In the genomic region with DNA sequence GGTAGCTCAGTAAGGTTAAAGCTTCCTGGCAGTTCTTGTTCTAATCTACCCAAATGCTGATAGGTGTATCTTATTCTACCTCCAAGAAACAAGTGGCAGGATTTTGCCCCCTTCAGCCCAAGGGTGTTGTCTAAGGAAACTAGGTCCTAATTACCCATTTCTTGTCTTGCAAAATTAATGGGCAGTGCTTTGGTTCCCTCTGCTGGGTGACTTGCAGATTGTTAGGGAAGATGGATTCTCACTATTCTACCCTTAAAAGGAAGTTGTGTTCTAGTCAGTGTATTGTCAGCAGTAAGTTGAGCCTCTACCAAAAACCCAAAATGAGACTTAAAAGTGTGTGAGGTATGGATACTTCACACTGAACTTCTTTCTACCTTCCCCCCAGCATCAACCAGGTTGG, we compare ENCODE assay signal across 9 mouse cellular contexts. TPM values are rescaled to one million over a fixed set of nuclear protein-coding genes. Genes with fewer than 3 reads are reported as not detected.
DNase-seq lines count a peak whose midpoint lies in the region; ATAC-seq and TF ChIP-seq lines count a peak whose summit lies in the region.
"Had no signal": no experiment of that assay in that cellular context is flagged by ENCODE, and none has a peak within 500 bp of the region (broad histone marks: within the 10 kb centered on the region; RNA-seq: fewer than 3 reads in every experiment).

No protein-coding gene starts in this region.

- intact Hi-C loops in left cerebral cortex, postnatal 4 days (cut with DNase I), result no loop called here

- peak; percentile 76 for TF ChIP-seq RAD21 in CH12.LX (IDR thresholded peaks at IDR 0.05; ENCODE audit: low read depth, low read length)

- no peak overlapping the region for H3K9ac ChIP-seq in kidney, embryonic 14.5 days (ENCODE audit: low read depth, low read length)
- no peak overlapping the region for H3K9ac ChIP-seq in CH12.LX (ENCODE audit: insufficient read depth, low read depth)
- H3K9ac ChIP-seq: embryonic facial prominence, embryonic 15.5 days; limb, embryonic 13.5 days had no signal

- peak; percentile 31 to 64; a peak in 3 of 4 replicates for TF ChIP-seq CTCF in CH12.LX (conservative IDR thresholded peaks at IDR 0.05 in 1 of 2, IDR thresholded peaks at IDR 0.05 in 1 of 2; ENCODE audit: low read depth in 2 of 2, low read length in 2 of 2)

- no peak for TF ChIP-seq EP300 in CH12.LX (IDR thresholded peaks at IDR 0.05; ENCODE audit: low read length)

- H3K36me3 ChIP-seq in kidney, embryonic 14.5 days (ENCODE audit: control insufficient read depth, insufficient read depth, low read length), result no peaks in the 10 kb centered on the region
- no peaks in the 10 kb centered on the region for H3K36me3 ChIP-seq in CH12.LX (replicated peaks in 1 of 2; ENCODE audit: control insufficient read depth in 1 of 2, insufficient read depth in 1 of 2, low read length in 1 of 2)
- H3K36me3 ChIP-seq in splenic B cell, adult 2 months (ENCODE audit: control insufficient read depth, insufficient read depth, low read length, poor library complexity, severe bottlenecking), result no peaks in the 10 kb centered on the region
- H3K36me3 ChIP-seq: embryonic facial prominence, embryonic 15.5 days; limb, embryonic 13.5 days had no signal

- DNase-seq in kidney, adult 18-20 months, result peak; percentile 26
- peak; percentile 69 to 73 for DNase-seq in B cell, adult 2 months
- DNase-seq in CH12.LX (ENCODE audit: extremely low read depth), result peak; percentile 37
- DNase-seq in cerebellum, adult 9-11 months, result peak; percentile 26
- peak; percentile 13 for DNase-seq in left cerebral cortex, postnatal 4 days
- DNase-seq in splenic B cell, adult 2 months (ENCODE audit: low read depth, low spot score), result peak; percentile 75

- dilution Hi-C loops in CH12.LX (cut with MboI; ENCODE audit: extremely low pct_ligation_motif_present, extremely low pct_unique_long_range_greater_than_20kb, low sequenced_read_pairs), result no loop called here

- ATAC-seq in kidney, embryonic 14.5 days (ENCODE audit: low FRiP score, low TSS enrichment), result no peak

- in situ Hi-C loops in CH12.LX (cut with MboI; ENCODE audit: low pct_ligation_motif_present, low pct_unique_long_range_greater_than_20kb, low sequenced_read_pairs), result loop anchor here (25.0 kb wide), 1 partner anchor 207 kb away; no protein-coding TSS in a partner anchor

- H3K4me1 ChIP-seq in kidney, embryonic 14.5 days (ENCODE audit: control insufficient read depth, insufficient read depth, low read length), result no peaks in the 10 kb centered on the region
- H3K4me1 ChIP-seq in CH12.LX (ENCODE audit: control insufficient read depth in 1 of 2, insufficient read depth in 2 of 2), result no peaks in the 10 kb centered on the region
- H3K4me1 ChIP-seq: embryonic facial prominence, embryonic 15.5 days; limb, embryonic 13.5 days had no signal

- no peaks in the 10 kb centered on the region for H3K9me3 ChIP-seq in kidney, embryonic 14.5 days (ENCODE audit: control insufficient read depth, low read length)
- no peaks in the 10 kb centered on the region for H3K9me3 ChIP-seq in CH12.LX (replicated peaks; ENCODE audit: low read length)
- H3K9me3 ChIP-seq: embryonic facial prominence, embryonic 15.5 days; limb, embryonic 13.5 days had no signal

- TF ChIP-seq POLR2A in CH12.LX (IDR thresholded peaks at IDR 0.05; ENCODE audit: low read depth, low read length), result no peak

- H3K4me3 ChIP-seq in kidney, embryonic 14.5 days (ENCODE audit: low read length), result no peak overlapping the region
- no peak overlapping the region for H3K4me3 ChIP-seq in CH12.LX (replicated peaks in 1 of 3; ENCODE audit: low read depth in 2 of 3, low read length in 2 of 3, poor library complexity in 1 of 3)
- H3K4me3 ChIP-seq: embryonic facial prominence, embryonic 15.5 days; limb, embryonic 13.5 days had no signal

- no peaks in the 10 kb centered on the region for H3K27me3 ChIP-seq in kidney, embryonic 14.5 days (ENCODE audit: control insufficient read depth, insufficient read depth, low read length)
- no peaks in the 10 kb centered on the region for H3K27me3 ChIP-seq in CH12.LX (replicated peaks)
- no peaks in the 10 kb centered on the region for H3K27me3 ChIP-seq in splenic B cell, adult 2 months (ENCODE audit: control insufficient read depth, insufficient read depth, low read length, poor library complexity, severe bottlenecking)
- H3K27me3 ChIP-seq: embryonic facial prominence, embryonic 15.5 days had no signal

- H3K27ac ChIP-seq in kidney, embryonic 14.5 days (ENCODE audit: low read depth, low read length), result no peak overlapping the region
- H3K27ac ChIP-seq in CH12.LX (ENCODE audit: insufficient read depth, low read depth), result no peak overlapping the region
- H3K27ac ChIP-seq: embryonic facial prominence, embryonic 15.5 days; limb, embryonic 13.5 days had no signal

- H3K79me2 ChIP-seq in CH12.LX (replicated peaks; ENCODE audit: control insufficient read depth, extremely low read depth, insufficient read depth, poor library complexity, severe bottlenecking), result no peaks in the 10 kb centered on the region

- H3K4me2 ChIP-seq in kidney, embryonic 14.5 days (replicated peaks; ENCODE audit: low read depth, low read length), result no peak overlapping the region
- no peak overlapping the region for H3K4me2 ChIP-seq in CH12.LX (ENCODE audit: insufficient read depth, low read depth, poor library complexity, severe bottlenecking)
- H3K4me2 ChIP-seq: embryonic facial prominence, embryonic 15.5 days; limb, embryonic 13.5 days had no signal

TF ChIP-seq in CH12.LX, 34 proteins besides CTCF, POLR2A, EP300 and RAD21:
- TF ChIP-seq MAFK (IDR thresholded peaks at IDR 0.05; ENCODE audit: insufficient replicate concordance, low read length) (no peak), SMC3 (IDR thresholded peaks at IDR 0.05; ENCODE audit: low read depth, low read length) (peak; percentile 55)

RNA-seq across cellular contexts. Expression of gene Rps6ka3, which starts 59.0 kb away (rescaled TPM):
- polyA plus RNA-seq in kidney, embryonic 14.5 days (2014; fragmentation: Nextera tagmentation; extraction: Ambion mirVana), result 14.2 and 16.1 TPM in 2 replicates
- 5.9 and 6.9 TPM in 2 replicates for total RNA-seq in CH12.LX (2012; rRNA removed)
- 16.7 and 20.9 TPM in 2 replicates for total RNA-seq in CH12.LX (2014; rRNA removed)
- polyA plus RNA-seq in CH12.LX (2012; ENCODE audit: insufficient read length, low read depth), result 13.1 and 13.5 TPM in 2 replicates
- 10 to 100 TPM; 47.4 to 60.2 TPM for total RNA-seq in left cerebral cortex, postnatal 4 days (2021)

Comparison
In these comparisons a context has a peak if more than half of its experiments do, and no peak if none do; other contexts are left out.
1. DNase-seq: peak in every context shown above with its lines; median percentile 75 in splenic B cell, adult 2 months; 71 in B cell, adult 2 months; 37 in CH12.LX; 26 in kidney, adult 18-20 months; 26 in cerebellum, adult 9-11 months; 13 in left cerebral cortex, postnatal 4 days.